Mouse (Mus musculus) activated CD4-positive, CD25-positive, alpha-beta regulatory T cell, adult 9 weeks (primary cell): ENCODE measurements around the gene Gpld1. TPM values are rescaled to one million over a fixed set of nuclear protein-coding genes. Genes with fewer than 3 reads are reported as not detected.

ENCODE experiments used
- polyA plus RNA-seq: library from polyadenylated mRNA; unstranded; fragments of 100-300 nt; shearing (Covaris generic); gene quantifications from one replicate; pipeline ENCODE4 v1.2.1, GENCODE M21; 2017

Gene Gpld1
- 6.4 TPM for polyA plus RNA-seq

DNA sequence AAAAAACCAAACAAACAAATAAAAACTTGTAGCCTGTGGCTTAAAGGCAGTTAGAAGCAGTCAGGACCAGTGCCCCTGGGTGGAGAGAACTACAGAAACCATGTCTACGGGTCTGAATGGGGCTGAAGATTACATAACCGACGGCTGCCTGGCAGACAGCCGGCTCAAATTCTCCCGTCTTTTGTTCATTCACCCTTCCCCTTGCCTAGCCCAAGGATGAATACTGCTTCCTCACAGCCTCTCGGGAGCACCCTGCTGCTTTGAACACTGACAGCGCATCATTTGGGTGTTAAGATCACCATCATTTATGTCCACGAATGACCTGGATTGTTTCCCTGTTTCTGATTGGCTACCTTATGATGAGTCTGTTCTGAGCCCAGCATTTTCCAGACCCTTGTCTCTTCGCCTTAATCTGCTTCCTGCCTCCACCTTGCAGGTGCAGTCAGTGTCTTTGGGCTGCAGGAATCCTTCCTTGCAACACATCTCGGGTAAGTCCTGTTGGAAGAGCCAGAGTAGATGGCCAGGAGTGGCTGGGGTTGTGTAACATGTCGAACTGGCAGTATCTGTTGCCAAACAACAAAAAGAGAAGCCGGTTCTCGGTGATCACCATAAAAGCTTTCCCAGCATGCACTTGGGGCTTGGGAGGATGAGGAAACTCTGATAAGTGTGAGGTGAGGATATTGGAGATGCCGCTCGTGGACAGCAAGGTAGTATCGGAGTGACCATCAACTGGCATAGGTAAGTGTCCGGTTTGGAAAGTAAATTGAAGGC, at the start of gene Gpld1:
Gpld1 (plus strand) TSS at position 641 of the 771 bp plus-strand sequence.

DNA sequence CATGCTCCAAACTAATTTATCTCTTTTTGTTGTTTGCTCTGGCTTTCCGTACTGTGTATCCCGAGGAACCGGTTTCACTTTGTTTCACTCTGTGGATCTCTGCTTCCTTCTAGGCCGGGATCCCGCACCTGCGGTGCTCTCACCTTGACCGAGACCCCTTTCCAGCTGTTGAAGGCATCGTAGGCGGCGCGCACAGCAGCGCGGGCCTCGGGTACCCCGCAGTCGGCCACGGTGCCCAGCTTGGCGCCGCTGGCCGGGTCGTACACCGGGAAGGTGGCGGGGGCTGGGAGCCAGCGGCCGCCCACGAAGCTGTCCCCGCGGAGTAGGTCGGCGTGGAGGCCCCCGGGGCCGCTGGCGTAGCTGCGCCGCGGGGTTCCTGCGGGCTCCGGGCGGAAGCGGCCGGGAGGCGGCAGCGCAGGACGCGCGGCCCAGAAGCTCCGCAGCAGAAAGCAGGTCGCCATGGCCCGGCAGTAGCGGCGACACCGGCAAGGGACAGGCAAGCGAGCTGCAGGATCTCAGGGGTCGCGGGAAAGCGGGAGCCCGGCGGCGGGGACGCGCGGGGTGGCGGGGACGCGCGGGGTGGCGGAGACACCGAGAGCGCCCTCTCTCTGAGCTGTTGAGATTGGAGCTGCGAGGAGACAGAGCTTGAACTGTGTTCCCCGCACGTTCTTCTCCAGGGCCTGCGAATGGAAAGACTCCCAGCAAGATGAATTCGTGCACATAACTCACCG, 5.7 kb upstream of the Gpld1 start, which contains the start of gene Aldh5a1:
Aldh5a1 (minus strand) TSS at position 554 of the 731 bp plus-strand sequence.

GRCm38 (mm10) chr13:25019793-25020539, 77.0 kb downstream of the Gpld1 start, which contains the start of gene Mrs2:
Mrs2 (minus strand) TSS chr13:25020379.

Other genes with a start within 250 kb of the Gpld1 start
- gene Armh2, start 201.9 kb upstream of the Gpld1 start, polyA plus RNA-seq = 0.33 TPM
- 37.0 TPM for gene Gmnn, start 181.2 kb upstream of the Gpld1 start, polyA plus RNA-seq
- 14.1 TPM for gene BC005537, start 141.5 kb upstream of the Gpld1 start, polyA plus RNA-seq
- 84.7 TPM for gene Acot13, start 111.6 kb upstream of the Gpld1 start, polyA plus RNA-seq
- gene Tdp2, start 111.5 kb upstream of the Gpld1 start, polyA plus RNA-seq = 36.5 TPM
- 1.1 TPM for gene D130043K22Rik, start 98.0 kb upstream of the Gpld1 start, polyA plus RNA-seq
- 0.23 TPM for gene Aldh5a1, start 5.5 kb upstream of the Gpld1 start, polyA plus RNA-seq
- 2.8 TPM for gene Mrs2, start 77.2 kb downstream of the Gpld1 start, polyA plus RNA-seq
- not detected for gene Dcdc2a, start 112.9 kb downstream of the Gpld1 start, polyA plus RNA-seq